Mouse (Mus musculus): ENCODE data around the gene Abca5.
"Not testable (repeated sequence)": the region's sequence is repeated elsewhere in the genome, so short reads cannot be mapped to it uniquely, and the experiment has no call there.

Gene Abca5

DNA sequence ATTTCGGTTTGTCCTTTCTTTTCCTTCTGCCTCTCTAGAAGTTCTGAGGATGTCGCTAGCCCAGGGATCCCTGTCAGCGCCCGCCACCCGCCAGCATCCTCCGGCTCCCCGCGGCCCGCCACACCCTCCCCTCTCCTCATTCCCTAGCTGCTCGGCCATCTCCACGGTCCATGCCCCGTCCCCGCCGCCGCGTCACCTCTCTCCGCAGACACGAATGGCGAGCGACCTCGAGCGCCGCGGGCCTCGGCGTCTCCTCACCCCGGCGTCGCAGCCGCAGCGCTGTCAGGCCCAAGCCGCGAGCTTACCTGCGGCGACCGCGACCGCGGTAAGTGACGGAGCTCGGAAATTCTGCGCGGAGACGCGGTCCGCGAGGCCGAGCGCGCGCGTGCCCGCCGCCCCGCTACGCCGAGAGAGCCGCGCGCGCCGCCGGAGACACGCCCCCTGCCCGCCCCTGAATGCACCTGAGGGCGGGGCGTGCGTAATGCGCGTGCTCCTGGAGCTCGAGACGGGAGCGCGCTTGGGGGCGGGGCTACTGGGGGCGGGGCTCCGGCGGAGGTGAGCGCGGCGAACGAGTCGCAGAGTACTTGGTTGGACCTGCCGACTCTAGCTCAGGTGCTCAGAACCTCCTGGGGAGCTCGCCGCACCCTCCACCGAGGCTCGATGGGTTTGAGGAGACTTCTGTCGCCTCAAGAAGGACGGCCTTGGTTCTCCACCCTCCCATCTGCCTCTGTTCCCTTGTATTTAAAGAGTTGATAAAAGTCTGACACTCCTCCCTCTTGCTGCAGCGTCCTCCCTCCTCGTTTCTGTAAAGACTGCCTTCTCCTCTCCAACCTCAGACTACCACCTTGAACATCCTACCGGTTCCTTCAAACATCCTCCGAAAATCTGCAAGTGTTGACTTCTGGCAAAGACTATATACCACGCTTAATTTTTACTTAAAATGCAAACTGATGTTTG, at the start of gene Abca5:
Gene Abca5, minus strand, starts transcription at position 428 of the 957 bp plus-strand sequence.
- peak; percentile 92 for DNase-seq

- DNase-seq: no peak
Measured at GRCm38 (mm10) chr11:110385487-110385886, 48.0 kb upstream of the Abca5 start.

- no peak for DNase-seq
Measured at GRCm38 (mm10) chr11:110380310-110380668, 42.8 kb upstream of the Abca5 start.

GRCm38 (mm10) chr11:110379661-110380309, 42.3 kb upstream of the Abca5 start:
- DNase-seq: peak; percentile 18

- DNase-seq: no peak
Measured at GRCm38 (mm10) chr11:110374036-110374435, 36.5 kb upstream of the Abca5 start.

DNA sequence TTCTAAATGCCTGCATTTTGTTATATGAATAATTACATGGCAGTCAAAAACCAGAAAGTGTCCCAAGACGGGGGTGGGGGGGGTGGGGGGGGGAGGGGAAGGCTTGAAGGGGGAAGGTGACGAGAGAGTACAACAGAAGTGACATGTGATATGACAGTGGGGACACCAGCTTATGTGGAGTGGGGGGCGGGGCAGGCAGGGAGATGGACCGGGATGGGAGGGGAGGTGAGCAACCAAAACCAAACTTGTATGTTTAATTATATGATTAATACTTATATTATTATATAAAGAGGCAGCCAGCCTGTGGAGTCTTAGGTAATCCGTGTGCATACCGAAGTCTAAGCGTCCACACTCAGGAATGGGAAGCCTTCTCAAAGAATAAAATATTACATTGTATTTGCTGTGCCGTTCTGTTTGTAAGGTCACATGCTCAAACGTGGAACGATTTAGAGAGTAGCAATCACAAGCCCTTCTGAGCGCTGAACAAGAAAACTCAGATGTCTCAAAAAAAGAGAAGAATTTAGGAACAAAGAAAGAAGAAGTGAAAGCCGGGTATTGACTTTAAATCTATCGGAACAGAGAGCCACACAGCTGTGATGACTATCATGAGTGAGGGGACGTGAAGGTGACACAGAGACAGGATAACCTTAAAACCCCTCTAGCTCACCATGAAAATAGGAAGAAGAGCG, 34.9 kb upstream of the Abca5 start:
- no peak for DNase-seq

GRCm38 (mm10) chr11:110371827-110372226, 34.3 kb upstream of the Abca5 start:
- DNase-seq: no peak

- no peak for DNase-seq
Measured at GRCm38 (mm10) chr11:110369312-110370019, 31.9 kb upstream of the Abca5 start.

- no peak for DNase-seq
Measured at GRCm38 (mm10) chr11:110367638-110368037, 30.1 kb upstream of the Abca5 start.

GRCm38 (mm10) chr11:110366902-110367301, 29.4 kb upstream of the Abca5 start:
- no peak for DNase-seq

DNA sequence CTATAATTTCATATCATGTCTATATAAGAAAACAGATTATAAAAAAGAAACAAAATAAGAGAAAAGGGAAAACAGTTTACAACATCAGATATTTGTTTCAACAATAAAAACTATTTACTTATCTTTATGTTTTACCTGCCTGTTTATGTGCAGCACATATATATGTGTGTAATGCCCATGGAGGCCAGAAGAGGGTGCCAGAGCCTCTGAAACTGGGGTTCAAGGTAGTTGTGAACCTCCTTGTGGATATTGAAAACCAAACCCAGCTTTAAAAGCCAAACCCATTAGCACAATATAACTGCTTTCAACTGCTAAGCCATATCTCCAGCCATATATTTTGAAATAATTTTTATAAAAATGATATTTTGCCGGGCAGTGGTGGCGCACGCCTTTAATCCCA, 27.5 kb upstream of the Abca5 start:
- peak; percentile 29 for DNase-seq

- DNase-seq: peak; percentile 48
Measured at GRCm38 (mm10) chr11:110357756-110358551, 20.4 kb upstream of the Abca5 start.

GRCm38 (mm10) chr11:110355131-110355530, 17.6 kb upstream of the Abca5 start:
- not testable (repeated sequence) for DNase-seq

GRCm38 (mm10) chr11:110354261-110354660, 16.7 kb upstream of the Abca5 start:
- no peak for DNase-seq

DNA sequence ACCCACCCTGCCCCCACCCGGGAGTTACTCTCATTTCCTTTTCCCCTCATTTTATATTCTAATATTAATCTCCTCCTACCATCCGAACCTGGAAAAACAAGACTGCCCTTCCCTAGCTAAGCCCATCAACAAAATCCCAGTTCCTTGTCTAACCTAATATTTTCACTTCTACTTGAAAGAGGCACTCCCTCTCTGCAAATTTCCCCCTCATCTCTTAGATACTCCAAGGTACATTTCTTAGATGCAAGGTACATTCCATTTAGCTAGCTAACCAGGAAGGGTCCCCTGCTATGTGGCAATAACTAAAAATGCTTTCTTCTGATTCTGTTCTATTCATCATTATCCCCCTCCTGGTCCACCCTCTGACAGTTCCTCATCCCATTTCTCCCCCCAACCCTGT, 10.7 kb upstream of the Abca5 start:
- no peak for DNase-seq

DNA sequence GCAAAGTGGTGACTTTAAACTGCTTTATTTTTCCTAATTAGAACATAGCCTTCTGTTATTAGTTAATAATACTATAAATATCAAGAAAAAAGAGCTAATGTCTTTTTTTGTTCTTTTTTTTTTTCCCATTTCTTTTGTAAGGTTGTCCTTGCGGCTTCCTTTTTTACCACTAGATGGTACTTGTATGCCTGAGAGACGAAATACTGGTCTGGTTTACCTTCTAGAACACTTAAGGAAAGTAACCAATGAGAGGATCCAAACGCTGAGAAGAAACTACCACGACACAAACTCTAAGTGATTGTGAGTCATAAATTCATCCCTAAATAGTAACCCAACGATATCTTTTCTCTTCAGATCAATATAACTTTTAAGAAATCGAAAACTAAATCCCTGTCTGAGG, 10.3 kb upstream of the Abca5 start:
- no peak for DNase-seq

- DNase-seq: peak; percentile 11
Measured at GRCm38 (mm10) chr11:110336814-110337288, 665 bp downstream of the Abca5 start.

DNA sequence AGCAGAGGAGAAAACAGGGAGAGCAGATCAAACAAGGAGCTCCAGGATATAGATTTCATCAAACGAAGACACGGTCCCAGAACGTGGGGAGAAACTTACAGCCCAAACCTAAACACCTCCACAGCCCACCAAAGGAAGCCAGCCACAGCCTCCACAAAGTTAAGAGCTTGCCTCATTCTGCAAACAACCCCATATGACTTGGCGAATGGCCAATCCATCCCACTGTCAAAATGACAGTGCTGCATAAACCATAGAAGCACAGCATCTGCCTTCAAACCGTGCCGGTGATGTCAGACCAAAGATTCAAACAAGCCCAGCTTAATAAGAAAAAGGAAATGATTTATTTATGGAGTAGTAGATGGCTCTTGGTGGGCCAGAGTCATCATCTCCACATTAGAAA, 7.4 kb downstream of the Abca5 start:
- peak; percentile 32 for DNase-seq

GRCm38 (mm10) chr11:110322266-110322665, 15.2 kb downstream of the Abca5 start:
- DNase-seq: no peak

DNA sequence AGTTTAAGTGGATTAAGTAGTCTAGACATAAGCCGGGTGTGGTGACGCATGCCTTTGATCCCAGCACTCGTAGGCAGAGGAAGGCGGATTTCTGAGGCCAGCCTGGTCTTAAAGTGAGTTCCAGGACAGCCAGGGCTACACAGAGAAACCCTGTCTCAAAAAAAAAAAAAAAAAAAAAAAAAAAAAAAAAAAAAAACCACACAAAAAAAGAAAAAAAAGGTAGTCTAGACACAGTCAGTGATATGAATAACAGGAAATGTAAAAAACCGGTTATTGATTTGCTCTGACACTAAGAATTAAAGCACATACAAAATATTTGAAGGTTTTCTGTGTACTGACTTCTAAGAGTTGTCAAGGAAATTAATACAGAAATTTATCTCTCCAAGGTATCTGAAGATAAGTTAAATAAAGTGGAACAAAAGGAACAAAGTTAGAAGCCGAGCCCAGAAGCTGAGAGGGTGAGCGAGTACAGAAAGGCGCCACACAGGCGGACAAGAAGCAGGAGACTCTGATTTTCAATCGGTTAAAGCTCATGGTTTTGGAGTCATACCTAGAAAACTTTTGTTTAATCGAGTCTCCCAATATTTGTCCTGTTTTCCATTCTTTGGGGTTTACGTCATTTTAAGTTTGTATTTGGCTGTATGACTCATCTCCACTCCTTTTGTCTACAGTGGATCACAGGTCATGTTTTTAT, 30.9 kb downstream of the Abca5 start:
- no peak for DNase-seq

- DNase-seq: no peak
Measured at GRCm38 (mm10) chr11:110303411-110303810, 34.1 kb downstream of the Abca5 start.

Data from right cerebral cortex, postnatal 14 days (tissue).